Mouse (Mus musculus) 3T3-L1 (cell line): ENCODE data around the gene Phc2.
A peak's percentile ranks its signal among the peaks of the same experiment; 100 is the strongest.
"Not testable (repeated sequence)": the region's sequence is repeated elsewhere in the genome, so short reads cannot be mapped to it uniquely, and the experiment has no call there.

Source experiments
- DNase-seq: peaks from one replicate; pipeline ENCODE4 v3.0.0-alpha.2; 2015; ENCODE audit warnings: low read depth, low spot score

The Phc2 gene

DNA sequence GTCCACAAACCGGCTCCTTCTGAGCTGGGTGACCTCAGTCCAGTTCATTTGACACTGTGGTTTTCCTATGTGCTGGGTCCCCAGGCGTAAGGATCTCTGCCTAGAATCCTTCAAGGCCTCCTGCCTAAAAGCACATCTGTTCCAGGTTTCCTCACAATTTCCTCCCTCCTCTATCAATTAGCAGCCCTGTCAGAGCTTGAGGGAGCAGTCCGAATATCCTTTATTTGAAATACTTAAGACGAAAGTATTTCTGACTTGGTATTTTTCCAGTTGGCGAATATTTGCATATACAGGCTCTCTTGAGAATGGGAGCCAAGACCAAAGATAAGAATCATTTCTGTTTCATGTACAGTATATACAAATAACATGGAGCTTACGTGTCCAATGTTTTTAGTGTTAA, 8.6 kb upstream of the Phc2 start:
- DNase-seq: no peak

DNA sequence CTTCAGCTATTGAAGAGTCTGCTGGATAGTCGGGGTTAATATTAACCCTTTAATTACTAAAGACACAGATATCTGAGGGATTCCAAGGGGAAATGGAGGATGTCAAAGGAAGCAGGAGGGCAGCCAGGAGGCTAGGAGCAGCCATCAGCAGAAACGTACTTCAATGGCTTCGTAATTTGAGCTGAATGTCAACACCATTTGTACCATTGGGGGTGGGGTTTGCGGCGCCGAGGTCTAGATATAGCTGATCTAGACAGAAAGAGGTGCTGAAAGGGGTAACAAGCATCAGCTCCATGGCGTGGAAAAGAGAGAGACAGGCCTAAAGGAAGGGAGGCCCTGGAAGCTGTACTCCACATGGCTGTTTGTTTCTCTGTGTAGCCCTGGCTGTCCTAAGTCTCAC, 7.7 kb upstream of the Phc2 start:
- DNase-seq: no peak

DNA sequence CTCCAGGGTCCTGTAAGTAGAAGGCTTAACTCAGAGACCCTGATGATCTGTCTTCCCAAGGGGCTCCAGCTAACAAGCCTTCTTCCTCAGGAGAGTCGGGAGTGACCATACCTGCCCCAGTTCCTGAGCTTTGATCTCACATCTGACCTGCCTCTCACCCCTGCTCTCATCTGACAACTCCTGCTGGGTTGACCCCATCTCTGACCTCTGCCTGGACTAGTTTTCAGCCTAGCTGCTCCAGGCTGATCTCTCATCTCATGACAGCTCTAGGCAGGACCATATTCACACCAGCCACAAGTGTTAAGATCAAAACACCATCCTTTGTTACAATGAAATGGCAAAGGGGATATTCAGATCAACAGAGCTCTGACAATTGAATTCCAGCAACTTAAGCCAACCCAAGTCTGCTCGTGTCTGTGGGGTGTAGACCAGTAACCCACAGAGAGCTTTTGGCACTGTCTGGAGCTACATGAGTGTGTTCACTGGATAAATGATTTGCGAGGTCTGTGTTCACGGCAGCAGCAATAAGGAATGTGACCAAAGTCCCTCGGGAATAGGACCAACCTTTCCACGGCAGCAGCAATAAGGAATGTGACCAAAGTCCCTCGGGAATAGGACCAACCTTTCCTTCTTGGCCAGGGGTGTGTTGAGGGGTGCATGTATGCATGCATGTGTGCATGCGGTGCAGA, 5.8 kb upstream of the Phc2 start:
- no peak for DNase-seq

DNA sequence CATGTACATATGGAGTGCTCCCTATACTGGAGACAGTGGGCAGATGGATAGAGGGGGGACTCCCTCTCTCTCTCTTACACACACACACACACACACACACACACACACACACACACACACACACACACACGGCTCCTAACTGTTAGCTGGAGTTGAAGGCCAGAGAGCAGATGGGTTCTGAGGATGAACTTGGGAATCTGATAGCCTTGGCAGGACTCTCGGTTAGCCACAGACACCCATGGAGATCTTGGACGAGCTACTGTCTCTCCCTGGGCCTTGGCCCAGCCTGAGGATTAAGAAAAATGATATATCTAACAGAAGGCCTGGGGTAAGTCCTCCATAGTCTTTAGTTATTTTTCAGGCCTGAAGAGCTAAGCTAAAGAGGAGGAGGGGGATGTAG, 3.0 kb upstream of the Phc2 start:
- no peak for DNase-seq

DNA sequence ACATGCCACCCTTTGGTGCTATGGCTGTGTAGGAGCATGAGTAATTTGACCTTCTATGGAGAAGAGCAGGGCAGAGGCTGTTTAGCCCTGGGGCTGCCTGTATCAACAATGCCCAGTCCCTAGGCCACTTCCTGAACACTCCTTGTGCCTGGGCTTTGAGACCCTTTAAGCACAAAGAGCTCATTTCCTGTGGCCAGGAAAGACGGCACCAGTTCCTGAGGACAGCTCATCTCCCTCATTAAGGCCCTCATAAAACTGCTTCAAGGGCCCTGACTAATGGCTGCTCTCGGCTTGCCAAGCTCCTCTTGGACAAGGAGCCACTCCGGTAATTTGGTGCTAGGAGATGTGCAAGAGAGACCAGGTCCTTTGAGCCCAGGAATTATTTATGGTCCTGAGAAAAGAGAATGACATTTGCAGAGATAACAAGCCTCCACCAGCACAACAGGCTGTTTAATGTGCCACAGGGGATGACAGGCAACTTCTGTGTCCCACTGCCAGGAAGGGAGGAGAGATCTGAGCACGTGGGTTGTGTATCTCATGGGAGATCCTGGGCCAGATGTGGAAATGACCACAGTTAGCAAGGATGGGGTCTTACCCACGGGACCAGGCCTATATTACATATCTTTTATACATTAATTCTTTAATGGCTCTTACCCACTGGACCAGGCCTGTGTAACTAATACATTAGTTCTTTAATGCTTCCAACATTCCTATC, 1.8 kb upstream of the Phc2 start:
- DNase-seq: peak; percentile 6

DNA sequence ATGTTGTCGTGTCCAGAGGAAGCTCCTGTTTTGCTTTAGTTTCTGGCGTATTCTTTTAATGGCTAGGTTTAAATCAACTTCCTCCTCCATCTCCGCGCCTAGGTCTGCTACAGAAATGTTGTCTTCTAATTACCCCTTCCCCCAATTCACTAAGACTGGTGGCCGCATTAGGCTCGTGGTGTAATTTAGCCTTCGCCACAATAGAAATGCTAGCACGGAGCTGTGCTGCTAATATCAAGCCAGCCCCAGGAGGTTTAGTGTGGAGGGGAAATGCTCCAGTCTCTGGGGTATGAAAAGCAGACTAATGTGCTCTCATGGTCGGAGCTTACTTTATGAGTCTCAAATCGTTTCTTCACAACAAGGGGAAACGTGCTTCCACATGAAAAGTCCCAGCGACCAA, 944 bp downstream of the Phc2 start:
- no peak for DNase-seq

DNA sequence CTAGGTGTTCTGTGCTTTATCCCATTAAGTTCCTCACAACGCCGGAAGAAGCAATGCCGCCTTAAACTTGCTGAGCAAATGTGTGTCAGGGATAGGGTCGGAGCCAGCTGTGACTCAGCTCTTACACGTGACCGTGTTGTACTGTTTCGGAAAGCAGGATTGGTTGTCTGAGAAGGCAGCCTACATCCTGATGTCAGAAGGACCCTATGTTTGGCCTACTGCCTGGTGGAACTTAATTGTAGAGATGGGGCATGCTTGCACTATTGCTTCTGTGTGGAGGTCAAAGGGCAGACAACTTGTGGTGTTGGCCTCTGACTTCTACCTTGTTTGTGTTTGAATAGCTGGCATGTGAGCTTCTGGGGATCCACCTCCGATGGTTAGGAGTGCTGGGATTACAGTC, 5.7 kb downstream of the Phc2 start:
- DNase-seq: no peak

DNA sequence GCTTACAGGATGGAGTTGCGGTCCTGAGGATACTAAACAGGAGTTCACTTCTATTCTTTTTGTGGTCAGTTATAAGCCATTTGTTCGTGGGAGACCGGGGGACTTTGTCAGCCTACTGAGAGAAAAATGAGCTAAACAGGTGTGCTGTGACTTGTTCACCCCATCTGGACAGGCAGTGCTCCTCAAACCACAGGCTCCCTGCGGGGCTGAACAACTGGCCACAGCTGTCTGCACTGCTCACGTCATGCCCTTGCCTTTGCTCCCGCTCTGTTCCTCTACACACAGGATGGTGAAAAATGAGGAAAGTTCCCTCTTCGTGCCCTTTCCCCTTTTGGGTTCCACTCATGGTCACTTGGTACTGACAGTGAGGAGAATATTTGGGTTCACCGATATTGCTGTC, 6.6 kb downstream of the Phc2 start:
- no peak for DNase-seq

DNA sequence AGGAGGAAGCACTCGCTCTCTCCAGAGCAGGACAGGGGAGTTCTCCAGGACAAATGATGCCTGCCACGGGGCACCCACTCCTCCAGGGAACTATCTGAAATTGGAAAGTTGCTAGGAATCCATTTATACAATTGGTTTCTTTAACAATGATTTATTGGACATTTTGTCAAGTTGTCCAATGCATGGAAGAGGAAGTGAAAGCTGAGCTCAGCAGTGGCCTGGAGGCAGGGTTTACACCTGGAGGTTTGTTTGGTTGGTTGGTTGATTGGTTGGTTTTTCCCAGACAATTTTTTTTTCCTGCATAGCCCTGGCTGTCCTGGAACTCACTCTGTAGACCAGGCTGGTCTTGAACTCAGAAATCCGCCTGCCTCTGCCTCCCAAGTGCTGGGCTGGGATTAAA, 9.5 kb downstream of the Phc2 start:
- no peak for DNase-seq

DNA sequence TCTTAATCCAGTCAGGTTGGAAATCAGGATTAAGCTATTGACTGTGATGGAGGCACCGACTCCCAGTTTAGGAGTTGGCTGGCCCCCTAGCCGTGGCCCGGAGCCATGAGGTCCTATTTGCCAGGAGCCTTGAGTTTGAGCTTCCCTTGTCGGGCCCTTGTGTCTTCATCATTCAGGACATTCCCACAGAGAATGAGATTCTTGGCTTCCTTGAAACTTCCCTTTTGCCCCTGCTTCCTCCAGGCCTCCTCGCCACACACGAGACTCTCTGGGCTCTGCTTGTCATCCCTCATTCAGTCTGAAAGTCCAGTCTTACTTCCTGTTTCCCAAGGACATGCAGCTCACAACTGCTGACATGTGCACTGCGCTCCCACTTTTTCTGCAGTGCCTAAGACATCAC, 11.9 kb downstream of the Phc2 start:
- not testable (repeated sequence) for DNase-seq

DNA sequence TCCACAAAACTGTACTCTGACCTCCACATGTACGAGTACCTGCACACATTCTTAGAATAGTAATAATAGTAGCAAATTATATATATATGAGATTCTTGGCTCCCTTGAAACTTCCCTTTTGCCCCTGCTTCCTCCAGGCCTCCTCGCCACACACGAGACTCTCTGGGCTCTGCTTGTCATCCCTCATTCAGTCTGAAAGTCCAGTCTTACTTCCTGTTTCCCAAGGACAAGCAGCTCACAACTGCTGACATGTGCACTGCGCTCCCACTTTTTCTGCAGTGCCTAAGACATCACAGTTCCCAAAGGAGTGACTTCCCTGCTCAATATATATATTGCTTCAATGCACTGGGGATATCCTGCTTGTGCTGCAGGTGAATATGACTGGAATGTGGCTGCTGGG, 12.7 kb downstream of the Phc2 start:
- DNase-seq: not testable (repeated sequence)

DNA sequence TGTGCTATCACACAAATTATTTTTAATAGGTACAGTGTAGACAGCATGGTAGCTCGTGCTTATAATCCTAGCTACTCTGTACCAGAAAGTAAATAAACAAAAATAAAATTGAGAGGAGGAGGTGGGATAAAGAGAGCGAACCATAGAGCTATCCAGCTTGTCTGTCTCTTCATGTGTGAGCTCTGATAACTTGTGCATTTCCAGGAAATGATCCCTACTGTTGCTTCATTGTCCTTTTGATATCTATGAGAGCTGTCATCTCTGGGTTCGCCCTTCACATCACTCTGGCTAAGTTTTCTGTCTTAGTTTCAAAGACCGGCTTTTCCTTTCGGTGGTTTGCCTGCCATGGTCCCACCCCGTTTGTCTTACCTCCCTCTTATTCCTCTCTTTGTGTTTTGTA, 14.7 kb downstream of the Phc2 start:
- DNase-seq: no peak

DNA sequence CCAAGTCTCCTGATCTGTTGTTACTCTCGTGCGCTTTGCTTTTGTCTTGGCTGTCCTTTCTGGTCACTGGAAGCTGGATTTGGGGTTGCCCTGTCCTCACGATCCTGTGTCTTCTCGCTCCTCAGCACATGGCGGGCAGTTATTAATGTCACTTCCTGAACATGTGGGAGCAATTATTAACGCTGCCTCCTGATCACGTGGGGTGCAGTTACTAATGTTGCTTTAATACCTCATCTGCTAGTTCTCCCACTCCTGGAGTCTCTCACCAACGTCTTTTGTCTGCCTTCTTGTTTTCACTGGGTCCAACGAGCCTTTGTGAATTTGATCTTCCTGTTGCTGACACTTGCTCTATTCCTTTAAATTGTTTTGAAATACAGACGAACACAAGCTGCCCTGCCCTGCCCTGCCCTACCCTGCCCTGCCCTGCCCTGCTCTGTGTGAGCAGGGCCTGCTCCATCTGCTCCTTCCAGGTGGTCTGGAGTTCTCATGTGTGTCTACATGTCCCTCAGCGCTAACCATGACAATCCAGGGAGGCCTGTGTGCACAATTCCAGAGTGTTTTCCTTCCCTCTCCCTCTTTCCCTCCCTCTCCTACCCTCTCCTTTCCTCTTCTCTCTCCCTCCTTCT, 16.2 kb downstream of the Phc2 start:
- DNase-seq: no peak

DNA sequence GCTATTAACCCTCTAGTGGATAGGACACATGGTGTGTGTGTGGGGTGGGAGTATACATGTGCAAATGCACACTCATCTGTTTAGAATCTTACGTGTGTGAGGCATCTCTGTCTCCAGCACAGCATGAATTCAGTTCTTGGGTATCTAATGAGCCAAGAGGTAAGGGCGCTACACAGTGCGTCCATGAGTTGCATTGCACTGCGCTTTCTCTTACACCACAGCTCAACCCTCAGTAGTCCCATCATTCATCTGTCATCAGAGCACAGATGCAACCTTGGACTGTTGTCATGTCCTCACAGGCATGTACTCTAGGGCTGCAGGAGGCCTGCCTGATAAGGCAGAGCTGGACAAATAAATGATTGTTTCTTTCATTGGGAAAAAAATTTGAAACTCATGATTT, 18.0 kb downstream of the Phc2 start:
- DNase-seq: no peak

DNA sequence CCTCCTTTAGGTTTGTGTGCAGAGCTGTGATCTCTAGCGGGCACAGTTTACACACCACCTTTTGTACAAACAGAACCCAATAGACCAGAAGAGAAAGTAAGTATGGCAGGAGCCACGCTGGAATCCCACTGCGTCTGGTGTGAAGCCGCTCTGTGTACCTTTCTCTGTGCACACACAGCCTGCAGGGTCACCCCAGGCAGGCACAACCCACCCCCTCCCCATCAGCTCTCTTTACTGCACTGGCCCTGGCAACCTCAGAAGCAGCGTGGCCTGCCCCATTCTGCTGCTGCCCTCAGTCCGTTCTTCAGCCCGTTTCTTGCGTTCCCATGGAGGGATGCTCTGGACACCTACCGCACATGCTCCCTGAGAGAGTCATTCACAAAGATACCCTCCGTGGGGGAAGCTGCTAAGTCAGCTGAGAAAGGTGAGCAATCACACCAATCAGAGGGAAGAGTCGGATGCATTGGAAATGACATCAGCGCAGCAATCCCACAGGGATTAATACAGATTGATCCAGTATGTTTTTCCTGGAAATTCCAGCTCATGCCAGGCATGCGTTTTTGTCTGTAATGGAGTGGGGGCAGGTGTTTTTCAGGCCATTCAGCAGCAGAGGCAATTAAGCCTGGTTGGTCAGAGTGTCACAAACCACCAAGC, 24.2 kb downstream of the Phc2 start:
- no peak for DNase-seq

DNA sequence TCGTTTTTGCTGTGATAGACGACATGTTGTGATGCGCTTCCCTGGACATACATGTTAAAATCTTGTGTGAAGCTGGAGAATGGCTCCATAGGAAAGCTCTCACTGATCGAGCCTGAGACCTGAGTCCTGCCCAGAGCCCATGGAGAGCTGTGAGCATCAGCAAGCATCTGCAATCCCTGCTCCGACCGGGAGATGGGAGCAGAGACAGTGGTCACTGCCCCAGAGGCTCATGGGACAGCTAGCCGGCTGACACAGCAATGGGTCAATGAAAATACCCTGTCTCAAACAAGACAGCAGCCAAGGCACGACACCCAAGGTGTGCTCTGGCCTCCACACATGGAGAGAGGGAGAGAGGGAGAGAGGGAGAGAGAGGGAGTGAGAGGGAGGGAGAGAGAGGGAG, 26.6 kb downstream of the Phc2 start:
- no peak for DNase-seq

DNA sequence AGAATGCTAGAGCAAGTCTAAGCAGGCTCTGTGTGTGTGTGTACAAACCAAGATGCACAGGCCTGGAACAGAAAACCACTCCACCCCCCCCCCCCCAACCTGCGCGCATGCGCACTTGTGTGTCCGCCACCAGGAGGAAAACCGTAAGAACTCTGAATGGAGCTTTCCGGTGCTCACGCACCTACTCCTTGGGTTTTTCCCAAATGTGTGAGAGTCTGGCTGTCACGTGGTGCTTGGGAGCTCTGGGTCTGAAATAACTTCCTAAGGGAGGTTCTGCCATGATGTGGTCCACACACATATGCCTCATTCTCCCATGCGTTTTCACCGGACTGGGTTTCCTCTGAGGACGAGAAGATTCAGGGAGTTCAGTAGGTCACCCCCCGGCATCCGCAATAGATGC, 27.8 kb downstream of the Phc2 start:
- DNase-seq: no peak

DNA sequence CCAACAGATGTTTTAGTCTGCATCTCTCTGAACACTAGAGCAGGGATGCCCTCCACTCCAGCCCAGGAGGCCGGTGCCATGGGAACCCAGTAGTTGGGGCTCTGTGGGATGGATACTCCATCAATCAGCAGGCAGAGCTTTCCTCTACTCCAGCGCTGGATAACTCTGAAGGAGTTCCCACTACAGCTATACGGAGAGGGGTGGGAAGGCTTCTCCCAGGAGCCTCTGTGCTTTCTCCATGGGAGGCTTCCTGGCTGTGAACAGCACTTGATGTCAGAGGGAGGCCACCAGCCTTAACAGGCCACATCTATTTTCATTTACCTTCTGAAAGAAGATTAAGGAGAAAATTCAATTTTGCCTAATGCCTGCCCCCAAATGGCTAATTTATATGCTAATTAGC, 29.2 kb downstream of the Phc2 start:
- DNase-seq: no peak

DNA sequence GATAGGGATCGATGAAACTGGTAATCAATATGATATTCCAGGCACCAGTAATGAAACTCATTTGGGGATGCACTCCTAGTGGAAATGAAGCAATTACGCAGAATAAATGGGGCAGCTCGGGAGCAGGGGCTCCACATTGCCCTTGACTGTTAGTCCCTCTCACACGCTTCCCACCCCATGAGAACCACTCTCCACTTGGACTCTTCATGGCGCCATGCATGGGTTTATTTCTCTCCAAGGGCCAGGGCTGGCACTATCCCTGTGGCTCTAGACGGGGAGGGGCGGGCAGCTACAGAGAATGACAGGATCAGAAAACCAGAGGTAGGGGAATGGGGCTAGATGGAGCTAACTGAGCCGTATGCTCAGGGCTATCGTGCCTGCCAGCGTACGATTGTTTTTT, 29.6 kb downstream of the Phc2 start:
- no peak for DNase-seq

DNA sequence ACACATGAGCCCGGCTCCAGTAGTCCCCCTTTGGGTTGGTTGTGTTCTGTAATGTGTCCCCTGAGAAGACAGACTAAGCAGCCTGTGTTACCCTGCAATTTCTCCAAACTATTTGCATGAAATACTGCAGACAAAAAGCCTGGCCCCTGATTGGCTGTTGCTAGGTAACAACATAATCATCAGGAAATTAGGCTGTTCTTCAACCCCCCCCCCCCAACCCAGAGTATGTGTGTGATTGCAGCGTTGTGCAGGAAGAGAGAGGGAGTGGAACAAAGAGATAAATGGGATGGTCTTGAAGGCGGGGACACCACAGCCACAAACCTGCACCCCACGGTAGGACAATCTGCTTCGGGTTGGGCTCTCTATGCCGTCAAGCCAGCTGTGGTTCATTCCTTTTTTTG, 34.0 kb downstream of the Phc2 start:
- no peak for DNase-seq

DNA sequence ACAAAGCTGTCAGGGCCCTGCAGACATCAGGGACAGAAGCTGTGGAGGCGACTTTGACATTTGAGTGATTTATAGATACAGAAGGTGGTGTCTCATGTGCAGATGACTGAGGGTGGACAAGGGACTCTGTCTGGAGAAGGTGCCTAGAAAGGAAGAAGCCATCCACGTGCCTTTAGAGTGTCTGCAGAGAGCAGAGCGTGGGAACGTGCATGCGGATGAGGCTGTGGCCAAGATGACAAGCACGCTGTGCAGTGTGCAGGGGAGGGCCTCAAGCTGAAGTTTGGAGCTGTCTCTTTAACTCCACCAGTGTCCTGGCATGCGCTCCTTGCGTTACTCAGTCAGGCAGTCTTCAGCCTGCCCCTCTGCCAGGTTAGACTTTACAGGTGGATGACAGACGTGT, 34.5 kb downstream of the Phc2 start:
- DNase-seq: no peak

DNA sequence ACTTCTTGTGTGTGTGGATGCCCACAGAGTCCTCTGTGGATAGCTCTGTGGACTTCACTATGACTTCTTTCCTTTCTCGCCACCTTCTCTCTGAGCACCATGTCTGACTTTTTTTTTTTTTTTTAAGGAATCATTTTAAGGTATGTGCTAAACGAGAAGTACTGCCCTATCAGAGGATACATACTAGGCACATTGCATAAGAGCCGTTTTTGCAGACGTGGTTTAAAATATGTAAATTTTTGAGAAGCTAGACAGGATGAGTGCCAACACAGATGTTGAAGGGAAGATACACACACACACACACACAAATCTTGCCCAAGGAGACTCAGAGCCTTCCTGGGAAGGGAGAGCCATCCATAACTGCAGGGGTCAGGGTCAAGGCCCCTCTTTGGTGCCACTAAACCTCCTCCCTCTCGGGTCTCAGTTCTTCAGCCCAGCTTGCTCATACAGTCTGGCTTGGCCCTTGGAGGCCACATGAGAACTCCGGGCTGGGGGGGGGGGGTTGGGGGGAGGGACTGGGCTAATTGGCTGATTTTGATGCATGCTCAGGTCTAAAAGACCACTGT, 35.3 kb downstream of the Phc2 start:
- DNase-seq: no peak
